Mouse (Mus musculus) midbrain, embryonic 12.5 days (tissue): ENCODE results near the gene Sfmbt2. TPM values are rescaled to one million over a fixed set of nuclear protein-coding genes. Genes with fewer than 3 reads are reported as not detected.

ENCODE experiments used
- ATAC-seq: fragments of 200-750 bp; cut with Nextera tagmentation; 2 replicates; pipeline ENCODE4 v1.8.0; 2017; ENCODE audit warnings: low read depth, moderate TSS enrichment, moderate library complexity; ENCODE audit not compliant: low FRiP score
- H3K27ac ChIP-seq: fragments of 300-500 bp; sonication (generic); replicated peaks from 2 replicates; pipeline ENCODE4 v1.5.1; 2016; ENCODE audit warnings: mild to moderate bottlenecking
- H3K27me3 ChIP-seq: fragments of 300-500 bp; sonication (generic); 2 replicates; pipeline ENCODE4 v1.6.1; 2016; ENCODE audit warnings: mild to moderate bottlenecking
- H3K36me3 ChIP-seq: fragments of 300-500 bp; sonication (generic); 2 replicates; pipeline ENCODE4 v1.6.1; 2016
- H3K4me1 ChIP-seq: fragments of 300-500 bp; sonication (generic); 2 replicates; pipeline ENCODE4 v1.6.1; 2016
- H3K4me2 ChIP-seq: fragments of 300-500 bp; sonication (generic); replicated peaks from 2 replicates; pipeline ENCODE4 v1.6.1; 2016; ENCODE audit warnings: mild to moderate bottlenecking, moderate library complexity
- H3K4me3 ChIP-seq: fragments of 300-500 bp; sonication (generic); 2 replicates; pipeline ENCODE4 v1.5.1; 2016; ENCODE audit warnings: mild to moderate bottlenecking
- H3K9ac ChIP-seq: fragments of 300-500 bp; sonication (generic); replicated peaks from 2 replicates; pipeline ENCODE4 v1.6.1; 2016; ENCODE audit warnings: mild to moderate bottlenecking, moderate library complexity
- H3K9me3 ChIP-seq: fragments of 300-500 bp; sonication (generic); 2 replicates; pipeline ENCODE4 v1.6.1; 2016; ENCODE audit warnings: mild to moderate bottlenecking
- WGBS: fragments of 180-500 bp; shearing (Covaris S2); methylation state at CpG from one replicate; pipeline ENCODE4 v1.1.7; 2016; 5-methylcytosine and 5-hydroxymethylcytosine counted together
- microRNA counts: library from miRNA; unstranded; fragments of <30 nt; microRNA quantifications from one replicate; lab custom pipeline; 2017
- microRNA-seq: library from miRNA; unstranded; fragments of <30 nt; microRNA quantifications from one replicate; pipeline ENCODE4, GENCODE M21; 2017
- polyA plus RNA-seq: library from polyadenylated mRNA; unstranded; fragments of >200 nt; fragmentation: Nextera tagmentation; extraction: Ambion mirVana; gene quantifications from 2 replicates; pipeline ENCODE4 v1.2.1, GENCODE M21; 2016

Sfmbt2 gene
- polyA plus RNA-seq, 1 experiment from 2014 or later = 2.1 TPM

DNA sequence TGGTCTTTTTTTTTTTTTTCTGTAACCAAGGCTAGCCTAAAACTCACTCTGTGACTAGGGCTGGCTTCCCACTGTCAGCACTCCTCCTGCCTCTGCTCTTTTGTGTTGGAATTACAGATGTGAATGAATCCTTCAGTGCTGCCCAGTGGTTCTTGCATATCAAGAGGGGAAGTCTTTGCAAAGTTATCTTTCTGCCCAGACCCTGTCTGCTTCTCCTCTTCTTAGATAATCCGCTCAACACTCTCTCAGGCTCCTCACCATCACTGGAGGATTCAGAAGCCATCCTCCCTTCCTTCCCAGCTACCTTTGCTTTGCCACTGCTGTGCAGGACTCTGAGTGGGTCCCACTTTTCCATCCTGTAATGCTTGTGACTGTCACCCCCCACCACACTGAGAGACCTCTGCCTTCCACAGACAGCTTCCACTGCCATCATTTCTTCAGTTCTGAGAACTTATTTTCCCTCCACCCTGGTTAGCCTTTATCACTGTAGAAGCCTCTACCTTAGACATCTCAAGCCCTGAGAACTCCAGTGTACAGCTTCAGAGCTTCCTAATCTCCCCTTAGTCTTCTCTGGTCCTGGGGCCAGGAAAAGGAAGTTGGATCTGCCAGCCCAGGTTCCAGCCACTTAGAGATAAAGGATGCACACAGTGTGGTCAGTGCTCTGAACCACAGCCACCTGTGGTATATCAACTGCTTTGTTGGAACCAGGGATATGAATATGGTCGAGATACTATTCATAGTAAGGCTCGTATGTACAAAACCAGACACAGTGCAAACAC lies 205.8 kb downstream of the Sfmbt2 start:
- no peak for ATAC-seq
- no peaks in the 10 kb centered on the region for H3K27me3 ChIP-seq
- H3K4me3 ChIP-seq = no peak overlapping the region
- no peaks in the 10 kb centered on the region for H3K36me3 ChIP-seq
- no peak overlapping the region for H3K9ac ChIP-seq
- 91% methylated on average over 3 of the region's 3 CpGs for WGBS
- H3K9me3 ChIP-seq = no peaks in the 10 kb centered on the region
- H3K27ac ChIP-seq = no peak overlapping the region
- H3K4me2 ChIP-seq = no peak overlapping the region
- H3K4me1 ChIP-seq = no peaks in the 10 kb centered on the region

- no peaks in the 10 kb centered on the region for H3K27me3 ChIP-seq
- H3K9me3 ChIP-seq = no peaks in the 10 kb centered on the region
- H3K27ac ChIP-seq = no peak overlapping the region
- no peak overlapping the region for H3K9ac ChIP-seq
- H3K4me3 ChIP-seq = no peak overlapping the region
- no peak overlapping the region for H3K4me2 ChIP-seq
- H3K4me1 ChIP-seq = no peaks in the 10 kb centered on the region
- no peaks in the 10 kb centered on the region for H3K36me3 ChIP-seq
- ATAC-seq = no peak
- 60% methylated on average over 4 of the region's 4 CpGs for WGBS
These were observed 212.4 kb downstream of the Sfmbt2 start for GRCm38 (mm10) chr2:10582673-10583072.

DNA sequence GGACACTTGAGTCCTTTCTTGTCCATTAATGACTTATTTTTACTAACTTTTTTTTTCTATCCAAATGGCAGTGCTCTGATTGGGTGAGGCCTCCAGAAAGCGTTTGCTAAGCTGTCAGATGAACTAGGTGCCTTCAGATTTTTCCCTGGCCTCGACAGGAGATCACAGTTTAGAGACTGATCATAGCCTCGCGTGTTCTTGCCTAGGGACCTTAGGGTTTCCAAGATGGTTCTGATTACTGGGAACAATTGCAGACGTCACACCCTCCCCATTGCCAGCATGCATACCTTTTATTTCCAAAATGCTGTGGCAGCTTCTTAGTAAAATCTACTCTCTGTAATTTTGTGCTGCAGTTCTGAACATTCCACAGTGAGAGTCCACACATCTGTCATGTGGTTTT lies 212.8 kb downstream of the Sfmbt2 start:
- H3K27ac ChIP-seq = no peak overlapping the region
- no peak for ATAC-seq
- no peaks in the 10 kb centered on the region for H3K4me1 ChIP-seq
- H3K9me3 ChIP-seq = no peaks in the 10 kb centered on the region
- no peak overlapping the region for H3K4me3 ChIP-seq
- H3K36me3 ChIP-seq = no peaks in the 10 kb centered on the region
- H3K9ac ChIP-seq = no peak overlapping the region
- H3K4me2 ChIP-seq = no peak overlapping the region
- WGBS = 72% methylated on average over 5 of the region's 5 CpGs
- no peaks in the 10 kb centered on the region for H3K27me3 ChIP-seq

DNA sequence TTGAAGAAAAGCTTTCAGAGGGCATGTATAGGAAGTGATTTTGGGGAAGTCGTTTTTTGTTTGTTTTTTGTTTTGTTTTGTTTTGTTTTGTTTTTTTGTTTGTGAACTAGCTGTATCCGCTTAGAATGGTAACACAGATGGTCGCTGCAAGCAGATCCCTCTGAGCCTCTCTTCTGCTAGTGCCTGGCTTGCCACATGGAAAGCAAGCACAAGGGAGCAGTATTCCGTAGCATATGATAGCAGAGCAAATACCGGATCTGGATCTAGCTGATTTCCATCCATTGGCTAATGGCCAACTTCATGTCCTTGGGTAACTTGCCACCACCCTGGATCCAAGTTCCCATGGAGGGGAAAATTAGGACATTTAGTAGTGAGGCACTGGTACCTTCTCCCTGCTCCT lies 221.0 kb downstream of the Sfmbt2 start:
- H3K27me3 ChIP-seq = no peaks in the 10 kb centered on the region
- no peak overlapping the region for H3K9ac ChIP-seq
- H3K4me3 ChIP-seq = no peak overlapping the region
- H3K36me3 ChIP-seq = no peaks in the 10 kb centered on the region
- no peaks in the 10 kb centered on the region for H3K9me3 ChIP-seq
- WGBS = 86% methylated on average over 5 of the region's 5 CpGs
- no peak overlapping the region for H3K4me2 ChIP-seq
- ATAC-seq = no peak
- no peak overlapping the region for H3K27ac ChIP-seq
- H3K4me1 ChIP-seq = no peaks in the 10 kb centered on the region

GRCm38 (mm10) chr2:10615500-10615899 lies 245.2 kb downstream of the Sfmbt2 start:
- no peak overlapping the region for H3K9ac ChIP-seq
- no peak for ATAC-seq
- no peak overlapping the region for H3K27ac ChIP-seq
- no peaks in the 10 kb centered on the region for H3K9me3 ChIP-seq
- 80% methylated on average over 2 of the region's 2 CpGs for WGBS
- H3K4me1 ChIP-seq = no peaks in the 10 kb centered on the region
- H3K36me3 ChIP-seq = no peaks in the 10 kb centered on the region
- no peak overlapping the region for H3K4me3 ChIP-seq
- no peaks in the 10 kb centered on the region for H3K27me3 ChIP-seq
- H3K4me2 ChIP-seq = no peak overlapping the region

MicroRNAs within 50 kb of the gene (microRNA counts, 519-probe panel; counts per million panel counts)
- microRNA mmu-miR-297a+mmu-miR-466f+mmu-miR-669b (lab: Ali Mortazavi, UCI) (not detected), microRNA mmu-miR-297b-3p (lab: Ali Mortazavi, UCI) (not detected), microRNA mmu-miR-297b-5p (lab: Ali Mortazavi, UCI) (not detected), microRNA mmu-miR-297c (lab: Ali Mortazavi, UCI) (not detected), microRNA mmu-miR-466a-3p+mmu-miR-466b-3-3p (lab: Ali Mortazavi, UCI) (5,896 counts per million, percentile 61 among the panel's probes with 10 or more counts), microRNA mmu-miR-466a-5p+mmu-miR-466e-5p (lab: Ali Mortazavi, UCI) (not detected), microRNA mmu-miR-466c-5p (lab: Ali Mortazavi, UCI) (not detected), microRNA mmu-miR-466d-3p (lab: Ali Mortazavi, UCI) (not detected), microRNA mmu-miR-466d-5p (lab: Ali Mortazavi, UCI) (not detected), microRNA mmu-miR-466f-5p (lab: Ali Mortazavi, UCI) (not detected), microRNA mmu-miR-466g (lab: Ali Mortazavi, UCI) (3,359 counts per million, percentile 16 among the panel's probes with 10 or more counts), microRNA mmu-miR-466h (lab: Ali Mortazavi, UCI) (not detected), microRNA mmu-miR-466l (lab: Ali Mortazavi, UCI) (not detected), microRNA mmu-miR-467a (lab: Ali Mortazavi, UCI) (not detected), microRNA mmu-miR-467b (lab: Ali Mortazavi, UCI) (not detected), microRNA mmu-miR-467c (lab: Ali Mortazavi, UCI) (not detected), microRNA mmu-miR-467d (lab: Ali Mortazavi, UCI) (not detected), microRNA mmu-miR-467e (lab: Ali Mortazavi, UCI) (not detected), microRNA mmu-miR-669a (lab: Ali Mortazavi, UCI) (4,840 counts per million, percentile 39 among the panel's probes with 10 or more counts), microRNA mmu-miR-669e (lab: Ali Mortazavi, UCI) (not detected), microRNA mmu-miR-669f (lab: Ali Mortazavi, UCI) (3,332 counts per million, percentile 15 among the panel's probes with 10 or more counts), microRNA mmu-miR-669g (lab: Ali Mortazavi, UCI) (not detected), microRNA mmu-miR-669h-5p (lab: Ali Mortazavi, UCI) (not detected), microRNA mmu-miR-669i (lab: Ali Mortazavi, UCI) (not detected), microRNA mmu-miR-669j (lab: Ali Mortazavi, UCI) (not detected), microRNA mmu-miR-669m (lab: Ali Mortazavi, UCI) (not detected), microRNA mmu-miR-669o (lab: Ali Mortazavi, UCI) (not detected)

Small RNA genes lying within 50 kb of the gene (microRNA-seq; reads per million reads assigned to microRNA genes)
- gene Gm22051 = not detected
- 1.4 reads per million for gene Gm22072
- not detected for gene Gm22091
- not detected for gene Gm22166
- gene Gm22239 = 0.70 reads per million
- gene Gm22626 = not detected
- not detected for gene Gm22635
- gene Gm22677 = not detected
- not detected for gene Gm22678
- not detected for gene Gm22775
- 3.0 reads per million, percentile 8 among the genes with 10 or more reads in this experiment for gene Gm22925
- not detected for gene Gm23108
- not detected for gene Gm23288
- gene Gm23542 = not detected
- gene Gm23569 = not detected
- gene Gm23571 = not detected
- not detected for gene Gm23578
- gene Gm23651 = not detected
- not detected for gene Gm23988
- not detected for gene Gm24028
- not detected for gene Gm24167
- gene Gm24315 = not detected
- not detected for gene Gm24342
- not detected for gene Gm24488
- gene Gm24640 = not detected
- gene Gm24673 = not detected
- not detected for gene Gm24761
- gene Gm24806 = not detected
- gene Gm25022 = not detected
- gene Gm25158 = not detected
- 0.70 reads per million for gene Gm25263
- not detected for gene Gm25285
- not detected for gene Gm25316
- not detected for gene Gm25451
- not detected for gene Gm25673
- gene Gm25680 = not detected
- gene Gm25701 = not detected
- gene Gm25753 = not detected
- gene Gm25943 = not detected
- gene Gm26060 = not detected
- gene Gm26073 = not detected
- not detected for gene Gm26092
- gene Gm26156 = not detected
- gene Gm26229 = not detected
- not detected for gene Gm26398
- gene Gm26426 = not detected
- gene Gm26431 = not detected
- gene Gm26491 = not detected
- gene Mir297a-2 = 7.2 reads per million, percentile 23 among the genes with 10 or more reads in this experiment
- not detected for gene Mir297a-3
- gene Mir297a-4 = not detected
- not detected for gene Mir297b
- gene Mir297c = not detected
- 0.70 reads per million for gene Mir466
- not detected for gene Mir466b-1
- not detected for gene Mir466b-2
- gene Mir466b-3 = not detected
- not detected for gene Mir466b-4
- gene Mir466b-5 = not detected
- not detected for gene Mir466b-6
- gene Mir466b-7 = not detected
- gene Mir466b-8 = not detected
- not detected for gene Mir466c-1
- gene Mir466c-2 = not detected
- not detected for gene Mir466d
- not detected for gene Mir466e
- gene Mir466f-1 = not detected
- gene Mir466f-2 = not detected
- gene Mir466f-3 = not detected
- not detected for gene Mir466g
- 2.8 reads per million, percentile 6 among the genes with 10 or more reads in this experiment for gene Mir466h
- 0.93 reads per million for gene Mir466l
- gene Mir466m = not detected
- 32.5 reads per million, percentile 39 among the genes with 10 or more reads in this experiment for gene Mir466n
- gene Mir466o = not detected
- not detected for gene Mir466p
- 0.70 reads per million for gene Mir467a-1
- not detected for gene Mir467a-10
- gene Mir467a-2 = not detected
- gene Mir467a-3 = not detected
- gene Mir467a-4 = not detected
- not detected for gene Mir467a-5
- not detected for gene Mir467a-6
- not detected for gene Mir467a-7
- not detected for gene Mir467a-8
- not detected for gene Mir467a-9
- gene Mir467b = 1.4 reads per million
- 1,924 reads per million, percentile 84 among the genes with 10 or more reads in this experiment for gene Mir467c
- gene Mir467d = 1,946 reads per million, percentile 84 among the genes with 10 or more reads in this experiment
- gene Mir467e = 1,297 reads per million, percentile 80 among the genes with 10 or more reads in this experiment
- not detected for gene Mir669a-1
- not detected for gene Mir669a-10
- gene Mir669a-11 = not detected
- not detected for gene Mir669a-12
- gene Mir669a-2 = not detected
- gene Mir669a-3 = not detected
- gene Mir669a-4 = not detected
- not detected for gene Mir669a-5
- gene Mir669a-6 = not detected
- not detected for gene Mir669a-7
- not detected for gene Mir669a-8
- not detected for gene Mir669a-9
- gene Mir669b = not detected
- gene Mir669c = 127 reads per million, percentile 54 among the genes with 10 or more reads in this experiment
- not detected for gene Mir669d
- not detected for gene Mir669d-2
- 38.3 reads per million, percentile 41 among the genes with 10 or more reads in this experiment for gene Mir669e
- 1.4 reads per million for gene Mir669f
- not detected for gene Mir669g
- 8.6 reads per million, percentile 25 among the genes with 10 or more reads in this experiment for gene Mir669h
- not detected for gene Mir669i
- gene Mir669j = not detected
- gene Mir669k = not detected
- 450 reads per million, percentile 70 among the genes with 10 or more reads in this experiment for gene Mir669l
- not detected for gene Mir669m-1
- not detected for gene Mir669m-2
- gene Mir669o = 610 reads per million, percentile 72 among the genes with 10 or more reads in this experiment
- gene Mir669p-1 = not detected
- not detected for gene Mir669p-2

Other genes starting within 250 kb of the Sfmbt2 start
- gene Itih2, start 239.1 kb upstream of the Sfmbt2 start, polyA plus RNA-seq = 0.33 and 0.36 TPM in 2 replicates
- 6.5 and 8.6 TPM in 2 replicates for gene Itih5, start 216.9 kb upstream of the Sfmbt2 start, polyA plus RNA-seq